10 mouse cellular contexts compared by ENCODE assay signal in the genomic region with DNA sequence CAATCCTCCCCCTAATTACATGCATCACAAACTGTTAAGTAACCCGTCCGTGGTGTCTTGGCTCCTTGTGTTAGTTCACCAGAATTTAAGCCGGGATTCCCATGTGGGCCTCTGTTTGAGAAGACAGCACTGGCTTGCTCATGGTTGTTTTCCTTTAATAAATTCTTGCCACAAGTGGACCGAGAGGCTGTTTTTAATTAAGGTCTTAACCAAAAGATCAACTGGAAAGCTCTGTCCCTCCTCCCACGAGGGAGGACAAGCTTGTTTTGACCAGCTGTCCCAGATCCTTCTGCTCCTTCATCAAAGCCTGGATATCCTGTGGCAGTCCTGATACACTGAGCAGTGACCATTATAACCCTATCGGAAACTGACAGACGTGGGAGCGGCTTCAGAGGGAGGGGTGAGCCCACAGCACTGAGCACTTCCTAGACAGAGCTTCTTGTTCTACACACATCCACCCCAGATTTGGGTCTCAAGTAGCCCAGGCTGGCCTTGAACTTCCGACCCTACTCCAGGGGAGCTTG. TPM values are rescaled to one million over a fixed set of nuclear protein-coding genes. Genes with fewer than 3 reads are reported as not detected.
DNase-seq lines count a peak whose midpoint lies in the region; ATAC-seq and TF ChIP-seq lines count a peak whose summit lies in the region.
"Had no signal": no experiment of that assay in that cellular context is flagged by ENCODE, and none has a peak within 500 bp of the region (broad histone marks: within the 10 kb centered on the region; RNA-seq: fewer than 3 reads in every experiment).

No protein-coding gene starts in this region.

- no peak overlapping the region for H3K27ac ChIP-seq in lung, embryonic 15.5 days
- H3K27ac ChIP-seq in embryonic facial prominence, embryonic 15.5 days (replicated peaks) = peak overlapping the region; percentile 60; the same call in 1 of the 2 replicates
- H3K27ac ChIP-seq in left cerebral cortex, adult 2 months = no peak overlapping the region
- H3K27ac ChIP-seq: heart, embryonic 13.5 days had no signal

- DNase-seq in lung, adult 2 months = no peak
- DNase-seq in kidney, adult 9 months = peak; percentile 30
- DNase-seq in lung, postnatal 10 days = peak; percentile 38
- no peak for DNase-seq in c-Kit-positive CD71-positive TER-119-positive erythroid progenitor cells, embryonic 14.5 days (ENCODE audit: low spot score)
- DNase-seq in left cerebral cortex, adult 2 months (ENCODE audit: extremely low spot score in 1 of 2, low spot score in 2 of 2) = no peak
- no peak for DNase-seq in B cell, adult 2 months

- no peak overlapping the region for H3K4me3 ChIP-seq in lung, embryonic 15.5 days
- no peak overlapping the region for H3K4me3 ChIP-seq in lung, adult 2 months (replicated peaks; ENCODE audit: extremely low read depth, low read depth, low read length)
- H3K4me3 ChIP-seq in embryonic facial prominence, embryonic 15.5 days (replicated peaks) = no peak overlapping the region
- no peak overlapping the region for H3K4me3 ChIP-seq in left cerebral cortex, adult 2 months
- H3K4me3 ChIP-seq: heart, embryonic 13.5 days; megakaryocyte, embryonic 14.5 days had no signal

- no peaks in the 10 kb centered on the region for H3K4me1 ChIP-seq in lung, embryonic 15.5 days
- no peaks in the 10 kb centered on the region for H3K4me1 ChIP-seq in lung, adult 2 months (ENCODE audit: control insufficient read depth, insufficient read depth, low read length)
- H3K4me1 ChIP-seq in embryonic facial prominence, embryonic 15.5 days = peaks cover 23% of the 10 kb centered on the region

- intact Hi-C loops in left cerebral cortex, adult 2 months (cut with DNase I) = no loop called here

- TF ChIP-seq POLR2A in lung, adult 2 months (IDR thresholded peaks at IDR 0.05; ENCODE audit: borderline replicate concordance, extremely low read depth, low read depth, low read length) = no peak

- no peak overlapping the region for H3K4me2 ChIP-seq in lung, embryonic 15.5 days
- no peak overlapping the region for H3K4me2 ChIP-seq in embryonic facial prominence, embryonic 15.5 days (replicated peaks)
- H3K4me2 ChIP-seq: heart, embryonic 13.5 days had no signal

- no peaks in the 10 kb centered on the region for H3K9me3 ChIP-seq in lung, embryonic 15.5 days
- H3K9me3 ChIP-seq in embryonic facial prominence, embryonic 15.5 days (replicated peaks) = no peaks in the 10 kb centered on the region

- H3K9ac ChIP-seq in lung, embryonic 15.5 days = no peak overlapping the region
- H3K9ac ChIP-seq in embryonic facial prominence, embryonic 15.5 days = no peak overlapping the region
- H3K9ac ChIP-seq: heart, embryonic 13.5 days had no signal

- TF ChIP-seq CTCF in lung, adult 2 months (IDR thresholded peaks at IDR 0.05; ENCODE audit: insufficient read depth, low read length) = no peak
- TF ChIP-seq CTCF in left cerebral cortex, adult 2 months (IDR thresholded peaks at IDR 0.05) = no peak

- no peaks in the 10 kb centered on the region for H3K27me3 ChIP-seq in lung, embryonic 15.5 days
- H3K27me3 ChIP-seq in embryonic facial prominence, embryonic 15.5 days = no peaks in the 10 kb centered on the region
- H3K27me3 ChIP-seq: heart, embryonic 13.5 days had no signal

- 75% methylated on average over 9 of the region's 9 CpGs for WGBS in lung, embryonic 15.5 days
- WGBS in lung, adult 2 months = 55% methylated on average over 9 of the region's 9 CpGs
- WGBS in embryonic facial prominence, embryonic 15.5 days = 40% methylated on average over 9 of the region's 9 CpGs

- peaks cover 2% of the 10 kb centered on the region; the same call in 1 of the 2 replicates for H3K36me3 ChIP-seq in lung, embryonic 15.5 days
- peaks cover 4% of the 10 kb centered on the region; the same call in 1 of the 2 replicates for H3K36me3 ChIP-seq in embryonic facial prominence, embryonic 15.5 days

- ATAC-seq in lung, embryonic 15.5 days (ENCODE audit: borderline replicate concordance, extremely low read depth, low FRiP score, low TSS enrichment) = peak; percentile 64; the same call in 1 of the 2 replicates
- no peak; the same call in 1 of the 2 replicates for ATAC-seq in embryonic facial prominence, embryonic 15.5 days (ENCODE audit: insufficient number of reproducible peaks, low FRiP score, low TSS enrichment, low read depth)

RNA-seq across cellular contexts. Expression of gene E2f3, which starts 28.1 kb away (rescaled TPM):
- 14.1 and 14.7 TPM in 2 replicates for polyA plus RNA-seq in lung, embryonic 15.5 days (2015; fragmentation: Nextera tagmentation; extraction: Ambion mirVana)
- polyA plus RNA-seq in lung, adult 2 months (2012; rRNA removed) = 1.5 and 3.2 TPM in 2 replicates
- 9.7 and 10.1 TPM in 2 replicates for polyA plus RNA-seq in embryonic facial prominence, embryonic 15.5 days (2015; fragmentation: Nextera tagmentation; extraction: Ambion mirVana)
- total RNA-seq in left cerebral cortex, adult 2 months (2021) = 10 to 100 TPM; 21.1 to 21.8 TPM

Comparison
In these comparisons a context has a peak if more than half of its experiments do, and no peak if none do; other contexts are left out.
1. DNase-seq: peak in kidney, adult 9 months (single experiment) and lung, postnatal 10 days (single experiment); none in lung, adult 2 months (single experiment), c-Kit-positive CD71-positive TER-119-positive erythroid progenitor cells, embryonic 14.5 days (single experiment), left cerebral cortex, adult 2 months (0 of 2) and B cell, adult 2 months (0 of 2).